Mouse (Mus musculus): Measurements from ENCODE around the gene Fiz1. TPM values are rescaled to one million over a fixed set of nuclear protein-coding genes. Genes with fewer than 3 reads are reported as not detected.

Gene Fiz1
- polyA plus RNA-seq, 1 experiment from 2014 or later = 30.7 TPM

- Histone ChIP-seq H3K36me3 (ENCODE audit: control insufficient read depth, insufficient read depth, low read length) (no peaks in the 10 kb centered on the region), H3K4me2 (ENCODE audit: low read length) (no peak overlapping the region), H3K4me3 (ENCODE audit: low read depth, low read length) (no peak overlapping the region), H3K27me3 (ENCODE audit: control insufficient read depth, insufficient read depth, low read depth, low read length) (no peaks in the 10 kb centered on the region), H3K9ac (ENCODE audit: low read depth, low read length) (no peak overlapping the region), H3K9me3 (replicated peaks; ENCODE audit: control insufficient read depth, low read length, poor library complexity, severe bottlenecking) (no peaks in the 10 kb centered on the region), H3K4me1 (ENCODE audit: control insufficient read depth, insufficient read depth, low read length) (no peaks in the 10 kb centered on the region), H3K27ac (ENCODE audit: low read length) (no peak overlapping the region)
- ATAC-seq = no peak
- WGBS = 23% methylated on average over 7 of the region's 7 CpGs
These were observed 42.8 kb downstream of the Fiz1 start for GRCm38 (mm10) chr7:4971710-4972109.

GRCm38 (mm10) chr7:4971068-4971467 is 43.4 kb downstream of the Fiz1 start, which contains the start of gene Sbk3:
Sbk3 (minus strand) TSS chr7:4971168.
- Histone ChIP-seq H3K27me3 (ENCODE audit: control insufficient read depth, insufficient read depth, low read depth, low read length) (no peaks in the 10 kb centered on the region), H3K4me1 (ENCODE audit: control insufficient read depth, insufficient read depth, low read length) (no peaks in the 10 kb centered on the region), H3K4me2 (ENCODE audit: low read length) (no peak within 1 kb of the TSS), H3K4me3 (ENCODE audit: low read depth, low read length) (no peak within 1 kb of the TSS), H3K36me3 (ENCODE audit: control insufficient read depth, insufficient read depth, low read length) (no peaks in the 10 kb centered on the region), H3K9ac (ENCODE audit: low read depth, low read length) (no peak within 1 kb of the TSS), H3K9me3 (replicated peaks; ENCODE audit: control insufficient read depth, low read length, poor library complexity, severe bottlenecking) (no peaks in the 10 kb centered on the region), H3K27ac (ENCODE audit: low read length) (no peak within 1 kb of the TSS)
- 32% methylated on average over 6 of the region's 6 CpGs for WGBS
- ATAC-seq = no peak

GRCm38 (mm10) chr7:4964988-4965387 is 49.5 kb downstream of the Fiz1 start:
- 81% methylated on average over 5 of the region's 5 CpGs for WGBS
- H3K27ac ChIP-seq (ENCODE audit: low read length) = no peak overlapping the region
- ATAC-seq = no peak

GRCm38 (mm10) chr7:4964272-4964671 is 50.2 kb downstream of the Fiz1 start, which contains the start of gene Sbk2:
Sbk2 (minus strand) TSS chr7:4964406.
- WGBS = 8% methylated on average over 10 of the region's 10 CpGs
- no peaks in the 10 kb centered on the region for H3K9me3 ChIP-seq (replicated peaks; ENCODE audit: control insufficient read depth, low read length, poor library complexity, severe bottlenecking)
- no peak within 1 kb of the TSS for H3K27ac ChIP-seq (ENCODE audit: low read length)
- no peaks in the 10 kb centered on the region for H3K27me3 ChIP-seq (ENCODE audit: control insufficient read depth, insufficient read depth, low read depth, low read length)
- H3K4me1 ChIP-seq (ENCODE audit: control insufficient read depth, insufficient read depth, low read length) = no peaks in the 10 kb centered on the region
- no peaks in the 10 kb centered on the region for H3K36me3 ChIP-seq (ENCODE audit: control insufficient read depth, insufficient read depth, low read length)
- H3K4me2 ChIP-seq (ENCODE audit: low read length) = 0 out of 2 replicates have a peak within 1 kb of the TSS, but pooled peaks have one; percentile 4
- peak; percentile 66 for ATAC-seq
- no peak within 1 kb of the TSS for H3K4me3 ChIP-seq (ENCODE audit: low read depth, low read length)
- H3K9ac ChIP-seq (ENCODE audit: low read depth, low read length) = no peak within 1 kb of the TSS

More at GRCm38 (mm10) chr7:4964988-4965387, 49.5 kb downstream of the Fiz1 start:
- H3K9ac ChIP-seq (ENCODE audit: low read depth, low read length) = no peak overlapping the region
- H3K36me3 ChIP-seq (ENCODE audit: control insufficient read depth, insufficient read depth, low read length) = no peaks in the 10 kb centered on the region
- no peaks in the 10 kb centered on the region for H3K27me3 ChIP-seq (ENCODE audit: control insufficient read depth, insufficient read depth, low read depth, low read length)
- no peak overlapping the region for H3K4me3 ChIP-seq (ENCODE audit: low read depth, low read length)
- no peaks in the 10 kb centered on the region for H3K9me3 ChIP-seq (replicated peaks; ENCODE audit: control insufficient read depth, low read length, poor library complexity, severe bottlenecking)
- H3K4me2 ChIP-seq (ENCODE audit: low read length) = no peak overlapping the region
- no peaks in the 10 kb centered on the region for H3K4me1 ChIP-seq (ENCODE audit: control insufficient read depth, insufficient read depth, low read length)

GRCm38 (mm10) chr7:4963527-4963926 is 51.0 kb downstream of the Fiz1 start:
- no peaks in the 10 kb centered on the region for H3K36me3 ChIP-seq (ENCODE audit: control insufficient read depth, insufficient read depth, low read length)
- no peak overlapping the region for H3K4me3 ChIP-seq (ENCODE audit: low read depth, low read length)
- no peak overlapping the region for H3K4me2 ChIP-seq (ENCODE audit: low read length)
- H3K4me1 ChIP-seq (ENCODE audit: control insufficient read depth, insufficient read depth, low read length) = no peaks in the 10 kb centered on the region
- no peaks in the 10 kb centered on the region for H3K9me3 ChIP-seq (replicated peaks; ENCODE audit: control insufficient read depth, low read length, poor library complexity, severe bottlenecking)
- no peak overlapping the region for H3K27ac ChIP-seq (ENCODE audit: low read length)
- no peaks in the 10 kb centered on the region for H3K27me3 ChIP-seq (ENCODE audit: control insufficient read depth, insufficient read depth, low read depth, low read length)
- no peak for ATAC-seq
- H3K9ac ChIP-seq (ENCODE audit: low read depth, low read length) = no peak overlapping the region
- 85% methylated on average over 5 of the region's 5 CpGs for WGBS

- Histone ChIP-seq H3K27ac (ENCODE audit: low read length) (no peak overlapping the region), H3K36me3 (ENCODE audit: control insufficient read depth, insufficient read depth, low read length) (no peaks in the 10 kb centered on the region), H3K9me3 (replicated peaks; ENCODE audit: control insufficient read depth, low read length, poor library complexity, severe bottlenecking) (no peaks in the 10 kb centered on the region), H3K27me3 (ENCODE audit: control insufficient read depth, insufficient read depth, low read depth, low read length) (no peaks in the 10 kb centered on the region), H3K4me2 (ENCODE audit: low read length) (no peak overlapping the region), H3K4me1 (ENCODE audit: control insufficient read depth, insufficient read depth, low read length) (no peaks in the 10 kb centered on the region), H3K9ac (ENCODE audit: low read depth, low read length) (no peak overlapping the region), H3K4me3 (ENCODE audit: low read depth, low read length) (no peak overlapping the region)
- 88% methylated on average over 10 of the region's 10 CpGs for WGBS
- ATAC-seq = no peak
These were observed 57.1 kb downstream of the Fiz1 start for GRCm38 (mm10) chr7:4957361-4957760.

Other genes starting within 250 kb of the Fiz1 start
- not detected in 2 replicates for gene Fam71e2, start 243.4 kb downstream of the Fiz1 start, polyA plus RNA-seq (2015; fragmentation: Nextera tagmentation; extraction: Ambion mirVana)
- gene Il11, start 231.8 kb downstream of the Fiz1 start, polyA plus RNA-seq (2015; fragmentation: Nextera tagmentation; extraction: Ambion mirVana) = 1.3 TPM in 2 replicates
- gene Tmem190, start 231.8 kb downstream of the Fiz1 start, polyA plus RNA-seq (2015; fragmentation: Nextera tagmentation; extraction: Ambion mirVana) = 0.48 and 0.73 TPM in 2 replicates
- 6.2 and 6.5 TPM in 2 replicates for gene Tmem238, start 225.0 kb downstream of the Fiz1 start, polyA plus RNA-seq (2015; fragmentation: Nextera tagmentation; extraction: Ambion mirVana)
- gene Rpl28, start 221.8 kb downstream of the Fiz1 start, polyA plus RNA-seq (2015; fragmentation: Nextera tagmentation; extraction: Ambion mirVana) = 201 and 213 TPM in 2 replicates
- gene Ube2s, start 202.1 kb downstream of the Fiz1 start, polyA plus RNA-seq (2015; fragmentation: Nextera tagmentation; extraction: Ambion mirVana) = 226 and 253 TPM in 2 replicates
- gene Shisa7, start 170.0 kb downstream of the Fiz1 start, polyA plus RNA-seq (2015; fragmentation: Nextera tagmentation; extraction: Ambion mirVana) = 14.0 and 14.6 TPM in 2 replicates
- gene Isoc2b, start 144.4 kb downstream of the Fiz1 start, polyA plus RNA-seq (2015; fragmentation: Nextera tagmentation; extraction: Ambion mirVana) = 3.6 and 5.0 TPM in 2 replicates
- 0.46 and 0.57 TPM in 2 replicates for gene Isoc2a, start 137.5 kb downstream of the Fiz1 start, polyA plus RNA-seq (2015; fragmentation: Nextera tagmentation; extraction: Ambion mirVana)
- gene Gm36210, start 108.2 kb downstream of the Fiz1 start, polyA plus RNA-seq (2015; fragmentation: Nextera tagmentation; extraction: Ambion mirVana) = 0.32 and 0.38 TPM in 2 replicates
- 3.1 and 3.6 TPM in 2 replicates for gene Zfp628, start 99.5 kb downstream of the Fiz1 start, polyA plus RNA-seq (2015; fragmentation: Nextera tagmentation; extraction: Ambion mirVana)
- gene Nat14, start 92.7 kb downstream of the Fiz1 start, polyA plus RNA-seq (2015; fragmentation: Nextera tagmentation; extraction: Ambion mirVana) = 48.2 and 49.4 TPM in 2 replicates
- gene Ssc5d, start 88.9 kb downstream of the Fiz1 start, polyA plus RNA-seq (2015; fragmentation: Nextera tagmentation; extraction: Ambion mirVana) = 0.72 and 0.85 TPM in 2 replicates
- gene Sbk2, start 50.3 kb downstream of the Fiz1 start, polyA plus RNA-seq (2015; fragmentation: Nextera tagmentation; extraction: Ambion mirVana) = 0.18 TPM in 1 of 2 replicates, not detected in the other
- gene Sbk3, start 43.5 kb downstream of the Fiz1 start, polyA plus RNA-seq (2015; fragmentation: Nextera tagmentation; extraction: Ambion mirVana) = 0.60 and 0.93 TPM in 2 replicates
- gene Zfp579, start 18.5 kb downstream of the Fiz1 start, polyA plus RNA-seq (2015; fragmentation: Nextera tagmentation; extraction: Ambion mirVana) = 56.3 and 69.2 TPM in 2 replicates
- gene Zfp524, start 282 bp downstream of the Fiz1 start, polyA plus RNA-seq (2015; fragmentation: Nextera tagmentation; extraction: Ambion mirVana) = 6.7 and 7.9 TPM in 2 replicates
- gene Gm44973, start 799 bp upstream of the Fiz1 start, polyA plus RNA-seq (2015; fragmentation: Nextera tagmentation; extraction: Ambion mirVana) = 0.41 and 1.0 TPM in 2 replicates
- 6.6 and 7.2 TPM in 2 replicates for gene Zfp865, start 5.7 kb upstream of the Fiz1 start, polyA plus RNA-seq (2015; fragmentation: Nextera tagmentation; extraction: Ambion mirVana)
- 70.0 and 73.1 TPM in 2 replicates for gene Ccdc106, start 5.9 kb upstream of the Fiz1 start, polyA plus RNA-seq (2015; fragmentation: Nextera tagmentation; extraction: Ambion mirVana)
- not detected in 2 replicates for gene 4632433K11Rik, start 19.4 kb upstream of the Fiz1 start, polyA plus RNA-seq (2015; fragmentation: Nextera tagmentation; extraction: Ambion mirVana)
- gene Zfp784, start 23.7 kb upstream of the Fiz1 start, polyA plus RNA-seq (2015; fragmentation: Nextera tagmentation; extraction: Ambion mirVana) = 10.5 and 10.8 TPM in 2 replicates
- 101 and 117 TPM in 2 replicates for gene Zfp580, start 36.8 kb upstream of the Fiz1 start, polyA plus RNA-seq (2015; fragmentation: Nextera tagmentation; extraction: Ambion mirVana)
- 96.7 and 103 TPM in 2 replicates for gene U2af2, start 47.4 kb upstream of the Fiz1 start, polyA plus RNA-seq (2015; fragmentation: Nextera tagmentation; extraction: Ambion mirVana)
- 107 and 120 TPM in 2 replicates for gene Epn1, start 65.5 kb upstream of the Fiz1 start, polyA plus RNA-seq (2015; fragmentation: Nextera tagmentation; extraction: Ambion mirVana)
- gene Rfpl4, start 102.3 kb upstream of the Fiz1 start, polyA plus RNA-seq (2015; fragmentation: Nextera tagmentation; extraction: Ambion mirVana) = not detected in 2 replicates
- 0.89 and 0.98 TPM in 2 replicates for gene Rasl2-9, start 111.3 kb upstream of the Fiz1 start, polyA plus RNA-seq (2015; fragmentation: Nextera tagmentation; extraction: Ambion mirVana)
- 0.02 TPM in 1 of 2 replicates, not detected in the other for gene Vmn1r55, start 135.0 kb upstream of the Fiz1 start, polyA plus RNA-seq (2015; fragmentation: Nextera tagmentation; extraction: Ambion mirVana)
- gene Vmn1r56, start 182.1 kb upstream of the Fiz1 start, polyA plus RNA-seq (2015; fragmentation: Nextera tagmentation; extraction: Ambion mirVana) = not detected in 2 replicates
- not detected in 2 replicates for gene Vmn1r57, start 203.8 kb upstream of the Fiz1 start, polyA plus RNA-seq (2015; fragmentation: Nextera tagmentation; extraction: Ambion mirVana)